Mouse (Mus musculus) embryonic fibroblast, embryonic 13.5 days (primary cell): ENCODE results near the gene Pid1.

Experiments
- CTCF ChIP-seq: IDR thresholded peaks from 2 replicates; pipeline ENCODE4 v1.5.1; 2011; ENCODE audit warnings: mild to moderate bottlenecking, control low read depth, low read length, moderate library complexity, borderline replicate concordance; ENCODE audit not compliant: insufficient read depth
- POLR2A ChIP-seq: IDR thresholded peaks from 2 replicates; pipeline ENCODE4 v1.6.1; 2011; ENCODE audit warnings: low read depth, mild to moderate bottlenecking, control low read depth, low read length, moderate library complexity

GRCm38 (mm10) chr1:84217777-84218176 is 146.2 kb downstream of the Pid1 start:
- TF ChIP-seq POLR2A, result no peak
- TF ChIP-seq CTCF, result no peak
